Mouse (Mus musculus) liver, embryonic 15.5 days (tissue): Measurements from ENCODE around the gene Sec31b. TPM values are rescaled to one million over a fixed set of nuclear protein-coding genes. Genes with fewer than 3 reads are reported as not detected.

Experiments
- ATAC-seq: fragments of 200-750 bp; cut with Nextera tagmentation; 2 replicates; pipeline ENCODE4 v1.8.0; 2017; ENCODE audit warnings: moderate number of reproducible peaks, mild to moderate bottlenecking, moderate library complexity; ENCODE audit not compliant: insufficient read depth
- H3K27ac ChIP-seq: fragments of 300-500 bp; sonication (generic); replicated peaks from 2 replicates; pipeline ENCODE4 v1.5.1; 2015; ENCODE audit warnings: mild to moderate bottlenecking, inconsistent platforms
- H3K27me3 ChIP-seq: fragments of 300-500 bp; sonication (generic); 2 replicates; pipeline ENCODE4 v1.6.1; 2015; ENCODE audit warnings: mild to moderate bottlenecking, inconsistent platforms
- H3K36me3 ChIP-seq: fragments of 300-500 bp; sonication (generic); replicated peaks from 2 replicates; pipeline ENCODE4 v1.6.1; 2015; ENCODE audit warnings: moderate library complexity, mild to moderate bottlenecking, inconsistent platforms
- H3K4me1 ChIP-seq: fragments of 300-500 bp; sonication (generic); replicated peaks from 2 replicates; pipeline ENCODE4 v1.6.1; 2015; ENCODE audit warnings: inconsistent platforms
- H3K4me2 ChIP-seq: fragments of 300-500 bp; sonication (generic); 2 replicates; pipeline ENCODE4 v1.6.1; 2015; ENCODE audit warnings: moderate library complexity, mild to moderate bottlenecking, inconsistent platforms
- H3K4me3 ChIP-seq: fragments of 300-500 bp; sonication (generic); replicated peaks from 2 replicates; pipeline ENCODE4 v1.5.1; 2015; ENCODE audit warnings: mild to moderate bottlenecking, inconsistent platforms
- H3K9ac ChIP-seq: fragments of 300-500 bp; sonication (generic); 2 replicates; pipeline ENCODE4 v1.6.1; 2015; ENCODE audit warnings: moderate library complexity, mild to moderate bottlenecking, inconsistent platforms
- H3K9me3 ChIP-seq: fragments of 300-500 bp; sonication (generic); replicated peaks from 2 replicates; pipeline ENCODE4 v1.6.1; 2016; ENCODE audit warnings: inconsistent platforms
- WGBS: fragments of 180-500 bp; shearing (Covaris S2); methylation state at CpG from one replicate; pipeline ENCODE4 v1.1.7; 2015; ENCODE audit warnings: mixed read lengths; ENCODE audit not compliant: insufficient replicate concordance; 5-methylcytosine and 5-hydroxymethylcytosine counted together
- polyA plus RNA-seq: library from polyadenylated mRNA; unstranded; fragments of >200 nt; fragmentation: Nextera tagmentation; extraction: Ambion mirVana; gene quantifications from 2 replicates; pipeline ENCODE4 v1.2.1, GENCODE M21; 2015

Gene Sec31b
- polyA plus RNA-seq: 0.25 and 0.43 TPM in 2 replicates

GRCm38 (mm10) chr19:44545321-44546041, at the start of gene Sec31b:
Gene Sec31b (minus strand): TSS chr19:44545864.
- Histone ChIP-seq H3K9ac (peak within 1 kb of the TSS; percentile 48), H3K9me3 (no peaks in the 10 kb centered on the region), H3K27me3 (peaks cover 26% of the 10 kb centered on the region; the same call in 1 of the 2 replicates), H3K4me3 (peak within 1 kb of the TSS; percentile 61), H3K27ac (no peak within 1 kb of the TSS), H3K36me3 (peaks cover 30% of the 10 kb centered on the region), H3K4me2 (peak within 1 kb of the TSS; percentile 86), H3K4me1 (peaks cover 15% of the 10 kb centered on the region)
- ATAC-seq: peak; percentile 42
- under 1% methylated on average over 47 of the region's 47 CpGs for WGBS

- Histone ChIP-seq H3K36me3 (no peaks in the 10 kb centered on the region), H3K9ac (no peak overlapping the region), H3K9me3 (no peaks in the 10 kb centered on the region), H3K4me2 (no peak overlapping the region), H3K27me3 (peaks cover 20% of the 10 kb centered on the region), H3K27ac (no peak overlapping the region), H3K4me3 (no peak overlapping the region), H3K4me1 (no peaks in the 10 kb centered on the region)
- ATAC-seq: no peak
- WGBS: 79% methylated on average over 14 of the region's 14 CpGs
Observed at GRCm38 (mm10) chr19:44594180-44594579, 48.5 kb upstream of the Sec31b start.

DNA sequence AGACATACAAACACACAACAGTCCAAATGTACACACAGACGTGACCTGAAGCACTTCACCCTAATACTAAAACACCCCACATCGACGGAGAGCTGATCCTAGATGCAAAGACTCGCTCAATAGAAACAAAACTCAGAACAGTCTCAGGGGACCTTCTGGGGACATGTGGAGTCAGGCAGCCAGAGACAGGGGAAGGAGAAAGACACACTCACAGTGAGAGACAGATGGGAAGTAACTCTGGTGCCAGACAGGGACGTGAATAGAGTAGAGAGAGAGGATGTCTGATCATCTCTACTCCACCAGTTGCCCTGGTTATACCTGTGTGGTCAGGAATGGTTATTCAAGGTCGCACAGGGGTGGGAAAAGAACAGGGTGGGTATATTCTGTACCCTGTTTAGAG, 46.0 kb upstream of the Sec31b start:
- Histone ChIP-seq H3K4me2 (no peak overlapping the region), H3K27me3 (peaks cover 21% of the 10 kb centered on the region), H3K9me3 (no peaks in the 10 kb centered on the region), H3K36me3 (no peaks in the 10 kb centered on the region), H3K4me3 (no peak overlapping the region), H3K9ac (no peak overlapping the region), H3K4me1 (no peaks in the 10 kb centered on the region), H3K27ac (no peak overlapping the region)
- ATAC-seq: no peak
- 56% methylated on average over 6 of the region's 6 CpGs for WGBS

DNA sequence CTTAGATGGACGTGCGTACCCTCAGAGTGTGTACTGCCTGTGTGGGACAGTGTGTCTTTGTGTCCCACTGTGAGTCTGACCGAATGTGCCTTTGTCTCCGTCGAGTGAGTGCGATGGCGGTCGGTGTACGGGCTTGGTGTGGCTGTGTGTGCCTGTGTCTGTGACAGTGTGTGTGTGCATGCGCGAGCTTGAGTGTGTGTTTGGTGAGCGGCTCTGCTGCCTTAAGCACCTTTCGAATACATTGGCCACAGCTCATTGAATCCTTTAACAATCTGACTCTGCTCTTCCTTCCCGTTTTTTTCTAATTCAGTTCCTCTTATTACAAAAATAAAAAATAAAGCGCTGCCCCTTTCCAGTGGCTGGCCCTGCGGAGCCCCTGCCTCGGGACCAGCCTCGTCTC, 45.3 kb upstream of the Sec31b start:
- Histone ChIP-seq H3K4me2 (no peak overlapping the region), H3K36me3 (no peaks in the 10 kb centered on the region), H3K4me3 (no peak overlapping the region), H3K4me1 (no peaks in the 10 kb centered on the region), H3K9ac (no peak overlapping the region), H3K27ac (no peak overlapping the region), H3K27me3 (peaks cover 27% of the 10 kb centered on the region), H3K9me3 (no peaks in the 10 kb centered on the region)
- ATAC-seq: no peak
- 59% methylated on average over 18 of the region's 18 CpGs for WGBS

GRCm38 (mm10) chr19:44589591-44590223, 44.0 kb upstream of the Sec31b start:
- ATAC-seq: no peak
- Histone ChIP-seq H3K4me1 (no peaks in the 10 kb centered on the region), H3K27me3 (peaks cover 37% of the 10 kb centered on the region), H3K9ac (no peak overlapping the region), H3K9me3 (no peaks in the 10 kb centered on the region), H3K4me3 (no peak overlapping the region), H3K36me3 (no peaks in the 10 kb centered on the region), H3K4me2 (no peak overlapping the region), H3K27ac (no peak overlapping the region)
- WGBS: 45% methylated on average over 7 of the region's 7 CpGs

- no peaks in the 10 kb centered on the region for H3K36me3 ChIP-seq
- H3K27me3 ChIP-seq: peaks cover 38% of the 10 kb centered on the region
- H3K27ac ChIP-seq: no peak overlapping the region
- 25% methylated on average over 4 of the region's 4 CpGs for WGBS
- H3K9ac ChIP-seq: no peak overlapping the region
- no peak for ATAC-seq
- H3K4me3 ChIP-seq: no peak overlapping the region
- H3K4me1 ChIP-seq: no peaks in the 10 kb centered on the region
- H3K9me3 ChIP-seq: no peaks in the 10 kb centered on the region
- H3K4me2 ChIP-seq: no peak overlapping the region
Observed at GRCm38 (mm10) chr19:44588036-44588435, 42.4 kb upstream of the Sec31b start.

- Histone ChIP-seq H3K27me3 (peaks cover 30% of the 10 kb centered on the region), H3K4me2 (no peak overlapping the region), H3K36me3 (no peaks in the 10 kb centered on the region), H3K27ac (no peak overlapping the region), H3K9ac (no peak overlapping the region), H3K4me1 (no peaks in the 10 kb centered on the region), H3K4me3 (no peak overlapping the region), H3K9me3 (no peaks in the 10 kb centered on the region)
- 29% methylated on average over 9 of the region's 9 CpGs for WGBS
- ATAC-seq: 0 out of 2 replicates have a peak, but pooled peaks have one; percentile 44
Observed at GRCm38 (mm10) chr19:44582638-44583309, 37.1 kb upstream of the Sec31b start.

DNA sequence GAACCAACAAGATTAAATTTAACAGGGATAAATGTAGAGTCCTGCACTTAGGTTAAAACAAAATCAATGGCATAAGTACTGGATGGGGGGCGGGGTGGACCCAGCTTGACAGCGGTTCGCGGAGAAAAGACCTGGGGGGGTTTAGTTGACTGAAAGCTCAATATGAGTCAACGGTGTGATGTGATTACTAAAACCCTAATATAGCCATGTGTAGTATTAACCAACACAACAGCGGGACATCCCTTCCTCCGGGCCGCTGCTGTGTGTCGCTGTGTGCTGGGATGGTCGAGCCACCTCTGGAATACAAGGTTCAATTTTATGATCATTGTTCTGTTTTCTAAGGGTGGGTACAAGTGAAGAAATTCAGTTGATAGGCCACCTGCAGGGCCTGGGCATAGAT, 36.4 kb upstream of the Sec31b start:
- no peaks in the 10 kb centered on the region for H3K4me1 ChIP-seq
- no peak overlapping the region for H3K9ac ChIP-seq
- H3K9me3 ChIP-seq: no peaks in the 10 kb centered on the region
- no peak overlapping the region for H3K4me3 ChIP-seq
- ATAC-seq: no peak
- peaks cover 24% of the 10 kb centered on the region for H3K27me3 ChIP-seq
- no peak overlapping the region for H3K27ac ChIP-seq
- no peaks in the 10 kb centered on the region for H3K36me3 ChIP-seq
- no peak overlapping the region for H3K4me2 ChIP-seq
- 73% methylated on average over 10 of the region's 10 CpGs for WGBS

- 23% methylated on average over 1 of the region's 1 CpGs for WGBS
- H3K27me3 ChIP-seq: peaks cover 3% of the 10 kb centered on the region; the same call in 1 of the 2 replicates
- H3K4me2 ChIP-seq: no peak overlapping the region
- no peaks in the 10 kb centered on the region for H3K4me1 ChIP-seq
- no peak overlapping the region for H3K4me3 ChIP-seq
- no peak overlapping the region for H3K27ac ChIP-seq
- H3K9ac ChIP-seq: no peak overlapping the region
- ATAC-seq: no peak
- peaks cover 3% of the 10 kb centered on the region; the same call in 1 of the 2 replicates for H3K36me3 ChIP-seq
- H3K9me3 ChIP-seq: no peaks in the 10 kb centered on the region
Observed at GRCm38 (mm10) chr19:44578038-44578437, 32.4 kb upstream of the Sec31b start.

DNA sequence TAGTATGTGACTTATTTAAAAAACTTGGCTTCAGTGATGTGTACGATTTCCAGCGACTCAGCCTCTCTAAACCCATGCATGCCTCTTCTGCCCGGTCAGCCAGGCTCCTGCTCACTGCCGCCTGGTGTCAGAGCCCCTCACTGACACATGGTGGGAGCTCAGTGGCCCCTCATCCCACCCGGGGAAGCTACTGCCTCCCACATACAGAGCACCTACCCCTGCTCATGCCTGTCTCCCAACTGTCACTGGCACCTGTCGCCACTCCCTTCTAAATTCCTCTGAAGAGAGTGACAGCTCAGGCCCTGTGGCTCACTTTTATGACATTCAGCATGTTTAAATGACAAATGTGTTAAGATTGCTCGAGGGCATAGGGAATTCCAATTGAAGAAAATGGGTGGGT, 30.6 kb upstream of the Sec31b start:
- Histone ChIP-seq H3K36me3 (peaks cover 21% of the 10 kb centered on the region), H3K9ac (no peak overlapping the region)
- WGBS: 69% methylated on average over 7 of the region's 7 CpGs

GRCm38 (mm10) chr19:44567763-44568162, 22.1 kb upstream of the Sec31b start:
- 75% methylated on average over 3 of the region's 3 CpGs for WGBS
- Histone ChIP-seq H3K4me1 (peaks cover 17% of the 10 kb centered on the region), H3K27ac (no peak overlapping the region), H3K4me2 (no peak overlapping the region), H3K4me3 (no peak overlapping the region), H3K27me3 (no peaks in the 10 kb centered on the region), H3K9me3 (no peaks in the 10 kb centered on the region), H3K36me3 (peaks cover 79% of the 10 kb centered on the region), H3K9ac (no peak overlapping the region)
- ATAC-seq: no peak

More for the DNA sequence above, 30.6 kb upstream of the Sec31b start:
- no peaks in the 10 kb centered on the region for H3K27me3 ChIP-seq
- ATAC-seq: no peak
- H3K4me1 ChIP-seq: no peaks in the 10 kb centered on the region
- no peak overlapping the region for H3K4me2 ChIP-seq
- H3K4me3 ChIP-seq: no peak overlapping the region
- no peak overlapping the region for H3K27ac ChIP-seq
- no peaks in the 10 kb centered on the region for H3K9me3 ChIP-seq
